Mouse (Mus musculus): Measurements from ENCODE around the gene Ccnb2. TPM values are rescaled to one million over a fixed set of nuclear protein-coding genes. Genes with fewer than 3 reads are reported as not detected.

Gene Ccnb2
- polyA plus RNA-seq, 1 experiment = 69.4 TPM

- no peak overlapping the region for H3K27ac ChIP-seq (ENCODE audit: control insufficient read depth, insufficient read depth, low read depth, low read length, poor library complexity)
- 92% methylated on average over 11 of the region's 11 CpGs for WGBS
- H3K4me1 ChIP-seq (ENCODE audit: control insufficient read depth, insufficient read depth, low read length) = no peaks in the 10 kb centered on the region
- no peak overlapping the region for H3K4me3 ChIP-seq (replicated peaks; ENCODE audit: control insufficient read depth, low read depth, low read length)
- TF ChIP-seq POLR2A (IDR thresholded peaks at IDR 0.05; ENCODE audit: borderline replicate concordance, control insufficient read depth, low read depth, low read length) = no peak
- TF ChIP-seq CTCF (IDR thresholded peaks at IDR 0.05; ENCODE audit: control insufficient read depth, insufficient read depth, low read length) = no peak
Measured at GRCm38 (mm10) chr9:70410668-70411067, 10.7 kb downstream of the Ccnb2 start.

GRCm38 (mm10) chr9:70409743-70410142 lies 11.6 kb downstream of the Ccnb2 start:
- Histone ChIP-seq H3K4me1 (ENCODE audit: control insufficient read depth, insufficient read depth, low read length) (no peaks in the 10 kb centered on the region), H3K27ac (ENCODE audit: control insufficient read depth, insufficient read depth, low read depth, low read length, poor library complexity) (no peak overlapping the region), H3K4me3 (replicated peaks; ENCODE audit: control insufficient read depth, low read depth, low read length) (no peak overlapping the region)
- WGBS = 92% methylated on average over 8 of the region's 8 CpGs
- TF ChIP-seq POLR2A (IDR thresholded peaks at IDR 0.05; ENCODE audit: borderline replicate concordance, control insufficient read depth, low read depth, low read length) = no peak

- H3K4me1 ChIP-seq (ENCODE audit: control insufficient read depth, insufficient read depth, low read length) = no peaks in the 10 kb centered on the region
- 85% methylated on average over 3 of the region's 3 CpGs for WGBS
- H3K27ac ChIP-seq (ENCODE audit: control insufficient read depth, insufficient read depth, low read depth, low read length, poor library complexity) = no peak overlapping the region
- no peak overlapping the region for H3K4me3 ChIP-seq (replicated peaks; ENCODE audit: control insufficient read depth, low read depth, low read length)
- peak; percentile 31; the same call in 1 of the 2 replicates for TF ChIP-seq CTCF (IDR thresholded peaks at IDR 0.05; ENCODE audit: control insufficient read depth, insufficient read depth, low read length)
- no peak for TF ChIP-seq POLR2A (IDR thresholded peaks at IDR 0.05; ENCODE audit: borderline replicate concordance, control insufficient read depth, low read depth, low read length)
Measured at GRCm38 (mm10) chr9:70408791-70409190, 12.6 kb downstream of the Ccnb2 start.

GRCm38 (mm10) chr9:70406596-70406995 lies 14.8 kb downstream of the Ccnb2 start:
- WGBS = 89% methylated on average over 3 of the region's 3 CpGs
- no peak overlapping the region for H3K4me3 ChIP-seq (replicated peaks; ENCODE audit: control insufficient read depth, low read depth, low read length)
- no peak overlapping the region for H3K27ac ChIP-seq (ENCODE audit: control insufficient read depth, insufficient read depth, low read depth, low read length, poor library complexity)
- TF ChIP-seq POLR2A (IDR thresholded peaks at IDR 0.05; ENCODE audit: borderline replicate concordance, control insufficient read depth, low read depth, low read length) (no peak), CTCF (IDR thresholded peaks at IDR 0.05; ENCODE audit: control insufficient read depth, insufficient read depth, low read length) (no peak)
- H3K4me1 ChIP-seq (ENCODE audit: control insufficient read depth, insufficient read depth, low read length) = no peaks in the 10 kb centered on the region

GRCm38 (mm10) chr9:70401937-70402539 lies 19.3 kb downstream of the Ccnb2 start:
- WGBS = 90% methylated on average over 8 of the region's 8 CpGs
- Histone ChIP-seq H3K27ac (ENCODE audit: control insufficient read depth, insufficient read depth, low read depth, low read length, poor library complexity) (no peak overlapping the region), H3K4me3 (replicated peaks; ENCODE audit: control insufficient read depth, low read depth, low read length) (no peak overlapping the region), H3K4me1 (ENCODE audit: control insufficient read depth, insufficient read depth, low read length) (no peaks in the 10 kb centered on the region)
- TF ChIP-seq POLR2A (IDR thresholded peaks at IDR 0.05; ENCODE audit: borderline replicate concordance, control insufficient read depth, low read depth, low read length) = no peak
- no peak for TF ChIP-seq CTCF (IDR thresholded peaks at IDR 0.05; ENCODE audit: control insufficient read depth, insufficient read depth, low read length)

GRCm38 (mm10) chr9:70396083-70396482 lies 25.3 kb downstream of the Ccnb2 start:
- WGBS = 85% methylated on average over 2 of the region's 2 CpGs
- no peak overlapping the region for H3K27ac ChIP-seq (ENCODE audit: control insufficient read depth, insufficient read depth, low read depth, low read length, poor library complexity)
- H3K4me3 ChIP-seq (replicated peaks; ENCODE audit: control insufficient read depth, low read depth, low read length) = no peak overlapping the region
- TF ChIP-seq CTCF (IDR thresholded peaks at IDR 0.05; ENCODE audit: control insufficient read depth, insufficient read depth, low read length) (no peak), POLR2A (IDR thresholded peaks at IDR 0.05; ENCODE audit: borderline replicate concordance, control insufficient read depth, low read depth, low read length) (no peak)
- no peaks in the 10 kb centered on the region for H3K4me1 ChIP-seq (ENCODE audit: control insufficient read depth, insufficient read depth, low read length)

- Histone ChIP-seq H3K4me3 (replicated peaks; ENCODE audit: control insufficient read depth, low read depth, low read length) (no peak overlapping the region), H3K27ac (ENCODE audit: control insufficient read depth, insufficient read depth, low read depth, low read length, poor library complexity) (no peak overlapping the region), H3K4me1 (ENCODE audit: control insufficient read depth, insufficient read depth, low read length) (no peaks in the 10 kb centered on the region)
- TF ChIP-seq POLR2A (IDR thresholded peaks at IDR 0.05; ENCODE audit: borderline replicate concordance, control insufficient read depth, low read depth, low read length) (no peak), CTCF (IDR thresholded peaks at IDR 0.05; ENCODE audit: control insufficient read depth, insufficient read depth, low read length) (peak; percentile 54)
- WGBS = 78% methylated on average over 12 of the region's 12 CpGs
Measured at GRCm38 (mm10) chr9:70395617-70396016, 25.7 kb downstream of the Ccnb2 start.

- no peak overlapping the region for H3K27ac ChIP-seq (ENCODE audit: control insufficient read depth, insufficient read depth, low read depth, low read length, poor library complexity)
- no peak overlapping the region for H3K4me3 ChIP-seq (replicated peaks; ENCODE audit: control insufficient read depth, low read depth, low read length)
- 7% methylated on average over 6 of the region's 6 CpGs for WGBS
- TF ChIP-seq POLR2A (IDR thresholded peaks at IDR 0.05; ENCODE audit: borderline replicate concordance, control insufficient read depth, low read depth, low read length) (no peak), CTCF (IDR thresholded peaks at IDR 0.05; ENCODE audit: control insufficient read depth, insufficient read depth, low read length) (no peak)
- no peaks in the 10 kb centered on the region for H3K4me1 ChIP-seq (ENCODE audit: control insufficient read depth, insufficient read depth, low read length)
Measured at GRCm38 (mm10) chr9:70392563-70392907, 28.8 kb downstream of the Ccnb2 start.
